Mouse (Mus musculus) limb, embryonic 12.5 days (tissue): ENCODE data around the gene Actr10. TPM values are rescaled to one million over a fixed set of nuclear protein-coding genes. Genes with fewer than 3 reads are reported as not detected.
A peak's percentile ranks its signal among the peaks of the same experiment; 100 is the strongest.

Experiments
- ATAC-seq: fragments of 200-750 bp; cut with Nextera tagmentation; 2 replicates; pipeline ENCODE4 v1.8.0; 2017; ENCODE audit warnings: low read depth, moderate TSS enrichment; ENCODE audit not compliant: insufficient number of reproducible peaks, insufficient read depth, low FRiP score, low TSS enrichment
- H3K27ac ChIP-seq: fragments of 300-500 bp; sonication (generic); 2 replicates; pipeline ENCODE4 v1.5.1; 2016; ENCODE audit warnings: mild to moderate bottlenecking, moderate library complexity
- H3K27me3 ChIP-seq: fragments of 300-500 bp; sonication (generic); 2 replicates; pipeline ENCODE4 v1.6.1; 2016; ENCODE audit warnings: mild to moderate bottlenecking, moderate library complexity
- H3K36me3 ChIP-seq: fragments of 300-500 bp; sonication (generic); 2 replicates; pipeline ENCODE4 v1.6.1; 2016; ENCODE audit warnings: mild to moderate bottlenecking, moderate library complexity
- H3K4me1 ChIP-seq: fragments of 300-500 bp; sonication (generic); replicated peaks from 2 replicates; pipeline ENCODE4 v1.6.1; 2016
- H3K4me2 ChIP-seq: fragments of 300-500 bp; sonication (generic); 2 replicates; pipeline ENCODE4 v1.6.1; 2016; ENCODE audit warnings: mild to moderate bottlenecking, moderate library complexity
- H3K4me3 ChIP-seq: fragments of 300-500 bp; sonication (generic); replicated peaks from 2 replicates; pipeline ENCODE4 v1.5.1; 2016; ENCODE audit warnings: mild to moderate bottlenecking
- H3K9ac ChIP-seq: fragments of 300-500 bp; sonication (generic); replicated peaks from 2 replicates; pipeline ENCODE4 v1.6.1; 2016; ENCODE audit warnings: mild to moderate bottlenecking, moderate library complexity
- H3K9me3 ChIP-seq: fragments of 300-500 bp; sonication (generic); 2 replicates; pipeline ENCODE4 v1.6.1; 2016; ENCODE audit warnings: mild to moderate bottlenecking, moderate library complexity
- WGBS: fragments of 180-500 bp; shearing (Covaris S2); methylation state at CpG from one replicate; pipeline ENCODE4 v1.1.7; 2016; 5-methylcytosine and 5-hydroxymethylcytosine counted together
- polyA plus RNA-seq: library from polyadenylated mRNA; unstranded; fragments of >200 nt; fragmentation: Nextera tagmentation; extraction: Ambion mirVana; gene quantifications from 2 replicates; pipeline ENCODE4 v1.2.1, GENCODE M21; 2016

Actr10 gene
- 249 and 250 TPM in 2 replicates for polyA plus RNA-seq

GRCm38 (mm10) chr12:70937571-70938384, at the start of gene Actr10:
TSS of gene Actr10 (plus strand) at chr12:70937857.
- Histone ChIP-seq H3K9me3 (0 out of 2 replicates have a peak, but pooled peaks cover 4% of the 10 kb centered on the region), H3K4me2 (peak within 1 kb of the TSS; percentile 65), H3K4me1 (0 out of 2 replicates have a peak, but pooled peaks cover 4% of the 10 kb centered on the region), H3K4me3 (peak within 1 kb of the TSS; percentile 82), H3K9ac (peak within 1 kb of the TSS; percentile 91), H3K36me3 (peaks cover 15% of the 10 kb centered on the region), H3K27ac (peak within 1 kb of the TSS; percentile 87), H3K27me3 (no peaks in the 10 kb centered on the region)
- ATAC-seq, result peak; percentile 92
- WGBS, result under 1% methylated on average over 58 of the region's 59 CpGs

- Histone ChIP-seq H3K9me3 (no peaks in the 10 kb centered on the region), H3K27ac (no peak overlapping the region), H3K4me1 (no peaks in the 10 kb centered on the region), H3K27me3 (no peaks in the 10 kb centered on the region), H3K36me3 (peaks cover 92% of the 10 kb centered on the region), H3K4me2 (no peak overlapping the region), H3K4me3 (no peak overlapping the region), H3K9ac (no peak overlapping the region)
- WGBS, result 82% methylated on average over 5 of the region's 5 CpGs
- no peak for ATAC-seq
These were observed 47.3 kb upstream of the Actr10 start for GRCm38 (mm10) chr12:70890405-70890804.

- WGBS, result 91% methylated on average over 8 of the region's 8 CpGs
- H3K36me3 ChIP-seq, result peaks cover 91% of the 10 kb centered on the region
These were observed 46.7 kb upstream of the Actr10 start for GRCm38 (mm10) chr12:70890874-70891470.

GRCm38 (mm10) chr12:70895275-70895674, 42.4 kb upstream of the Actr10 start:
- Histone ChIP-seq H3K9ac (no peak overlapping the region), H3K27ac (no peak overlapping the region), H3K4me2 (no peak overlapping the region), H3K36me3 (peaks cover 99% of the 10 kb centered on the region), H3K4me3 (no peak overlapping the region), H3K9me3 (no peaks in the 10 kb centered on the region), H3K4me1 (no peaks in the 10 kb centered on the region), H3K27me3 (no peaks in the 10 kb centered on the region)
- WGBS, result 89% methylated on average over 7 of the region's 7 CpGs
- no peak for ATAC-seq

More at GRCm38 (mm10) chr12:70890874-70891470, 46.7 kb upstream of the Actr10 start:
- no peaks in the 10 kb centered on the region for H3K27me3 ChIP-seq
- no peak overlapping the region for H3K9ac ChIP-seq
- H3K4me1 ChIP-seq, result no peaks in the 10 kb centered on the region
- H3K9me3 ChIP-seq, result no peaks in the 10 kb centered on the region
- no peak overlapping the region for H3K4me3 ChIP-seq
- no peak overlapping the region for H3K4me2 ChIP-seq
- no peak for ATAC-seq
- no peak overlapping the region for H3K27ac ChIP-seq

GRCm38 (mm10) chr12:70896068-70896467, 41.6 kb upstream of the Actr10 start:
- no peaks in the 10 kb centered on the region for H3K4me1 ChIP-seq
- H3K4me2 ChIP-seq, result no peak overlapping the region
- 92% methylated on average over 10 of the region's 10 CpGs for WGBS
- H3K9me3 ChIP-seq, result no peaks in the 10 kb centered on the region
- H3K27me3 ChIP-seq, result no peaks in the 10 kb centered on the region
- no peak overlapping the region for H3K9ac ChIP-seq
- peaks cover 97% of the 10 kb centered on the region for H3K36me3 ChIP-seq
- H3K4me3 ChIP-seq, result no peak overlapping the region
- no peak for ATAC-seq
- no peak overlapping the region for H3K27ac ChIP-seq

GRCm38 (mm10) chr12:70897434-70897833, 40.2 kb upstream of the Actr10 start:
- no peaks in the 10 kb centered on the region for H3K27me3 ChIP-seq
- H3K36me3 ChIP-seq, result peaks cover 96% of the 10 kb centered on the region
- H3K4me1 ChIP-seq, result no peaks in the 10 kb centered on the region
- H3K27ac ChIP-seq, result no peak overlapping the region
- H3K4me2 ChIP-seq, result no peak overlapping the region
- 85% methylated on average over 8 of the region's 8 CpGs for WGBS
- H3K9me3 ChIP-seq, result no peaks in the 10 kb centered on the region
- no peak overlapping the region for H3K9ac ChIP-seq
- no peak overlapping the region for H3K4me3 ChIP-seq
- no peak for ATAC-seq

GRCm38 (mm10) chr12:70898450-70898849, 39.2 kb upstream of the Actr10 start:
- no peak for ATAC-seq
- Histone ChIP-seq H3K27me3 (no peaks in the 10 kb centered on the region), H3K9me3 (no peaks in the 10 kb centered on the region), H3K27ac (no peak overlapping the region), H3K4me3 (no peak overlapping the region), H3K9ac (no peak overlapping the region), H3K4me2 (no peak overlapping the region), H3K4me1 (no peaks in the 10 kb centered on the region), H3K36me3 (peaks cover 96% of the 10 kb centered on the region)
- WGBS, result 91% methylated on average over 8 of the region's 8 CpGs

GRCm38 (mm10) chr12:70904471-70904870, 33.2 kb upstream of the Actr10 start:
- no peak for ATAC-seq
- no peak overlapping the region for H3K9ac ChIP-seq
- H3K9me3 ChIP-seq, result 0 out of 2 replicates have a peak, but pooled peaks cover 6% of the 10 kb centered on the region
- WGBS, result 91% methylated on average over 10 of the region's 10 CpGs
- H3K27ac ChIP-seq, result no peak overlapping the region
- H3K4me3 ChIP-seq, result no peak overlapping the region
- H3K27me3 ChIP-seq, result no peaks in the 10 kb centered on the region
- no peak overlapping the region for H3K4me2 ChIP-seq
- peaks cover 45% of the 10 kb centered on the region for H3K36me3 ChIP-seq
- peaks cover 9% of the 10 kb centered on the region; the same call in 1 of the 2 replicates for H3K4me1 ChIP-seq

- 77% methylated on average over 9 of the region's 9 CpGs for WGBS
These were observed 30.8 kb upstream of the Actr10 start for GRCm38 (mm10) chr12:70906867-70907266.

GRCm38 (mm10) chr12:70907651-70908050, 30.0 kb upstream of the Actr10 start:
- H3K27ac ChIP-seq, result no peak overlapping the region; the same call in 1 of the 2 replicates
- peaks cover 13% of the 10 kb centered on the region; the same call in 1 of the 2 replicates for H3K4me1 ChIP-seq
- no peak overlapping the region for H3K9ac ChIP-seq
- H3K4me2 ChIP-seq, result no peak overlapping the region
- peaks cover 16% of the 10 kb centered on the region for H3K36me3 ChIP-seq
- 0 out of 2 replicates have a peak, but pooled peaks cover 6% of the 10 kb centered on the region for H3K9me3 ChIP-seq
- H3K4me3 ChIP-seq, result no peak overlapping the region
- H3K27me3 ChIP-seq, result no peaks in the 10 kb centered on the region
- WGBS, result 67% methylated on average over 11 of the region's 11 CpGs
- no peak for ATAC-seq

More at GRCm38 (mm10) chr12:70906867-70907266, 30.8 kb upstream of the Actr10 start:
- no peak overlapping the region for H3K4me2 ChIP-seq
- H3K4me3 ChIP-seq, result no peak overlapping the region
- H3K4me1 ChIP-seq, result peaks cover 13% of the 10 kb centered on the region; the same call in 1 of the 2 replicates
- peaks cover 23% of the 10 kb centered on the region for H3K36me3 ChIP-seq
- no peak overlapping the region for H3K27ac ChIP-seq
- no peak overlapping the region for H3K9ac ChIP-seq
- H3K27me3 ChIP-seq, result no peaks in the 10 kb centered on the region
- 0 out of 2 replicates have a peak, but pooled peaks cover 6% of the 10 kb centered on the region for H3K9me3 ChIP-seq
- ATAC-seq, result no peak

- Histone ChIP-seq H3K4me2 (no peak overlapping the region), H3K36me3 (peaks cover 12% of the 10 kb centered on the region), H3K27me3 (no peaks in the 10 kb centered on the region), H3K4me1 (peaks cover 13% of the 10 kb centered on the region; the same call in 1 of the 2 replicates), H3K27ac (no peak overlapping the region; the same call in 1 of the 2 replicates), H3K9me3 (0 out of 2 replicates have a peak, but pooled peaks cover 6% of the 10 kb centered on the region), H3K9ac (no peak overlapping the region), H3K4me3 (no peak overlapping the region)
- ATAC-seq, result no peak
- WGBS, result 65% methylated on average over 4 of the region's 4 CpGs
These were observed 29.6 kb upstream of the Actr10 start for GRCm38 (mm10) chr12:70908076-70908475.
